In genomic region chr2:103946892-103947291, GRCm38 (mm10) we compare ENCODE assay signal across 18 mouse cellular contexts. TPM values are rescaled to one million over a fixed set of nuclear protein-coding genes. Genes with fewer than 3 reads are reported as not detected.
A peak's percentile ranks its signal among the peaks of the same experiment; 100 is the strongest.
DNase-seq lines count a peak whose midpoint lies in the region; ATAC-seq lines count a peak whose summit lies in the region.
"Had no signal": no experiment of that assay in that cellular context is flagged by ENCODE, and none has a peak within 500 bp of the region (broad histone marks: within the 10 kb centered on the region; RNA-seq: fewer than 3 reads in every experiment).

No protein-coding gene starts in this region.

- H3K36me3 ChIP-seq in liver, embryonic 12.5 days, result no peaks in the 10 kb centered on the region
- no peaks in the 10 kb centered on the region for H3K36me3 ChIP-seq in megakaryocyte, embryonic 14.5 days (replicated peaks; ENCODE audit: low read length)
- H3K36me3 ChIP-seq: embryonic facial prominence, embryonic 12.5 days; forebrain, embryonic 15.5 days; heart, embryonic 12.5 days; hindbrain, embryonic 10.5 days; hindbrain, embryonic 15.5 days had no signal

- no peak overlapping the region for H3K4me3 ChIP-seq in liver, embryonic 12.5 days
- peak overlapping the region; percentile 40 for H3K4me3 ChIP-seq in megakaryocyte, embryonic 14.5 days (replicated peaks)
- H3K4me3 ChIP-seq: embryonic facial prominence, embryonic 12.5 days; forebrain, embryonic 15.5 days; heart, adult 2 months; heart, embryonic 12.5 days; hindbrain, embryonic 10.5 days; hindbrain, embryonic 15.5 days had no signal

- no peak overlapping the region for H3K9ac ChIP-seq in liver, embryonic 12.5 days
- H3K9ac ChIP-seq: embryonic facial prominence, embryonic 12.5 days; forebrain, embryonic 15.5 days; heart, embryonic 12.5 days; hindbrain, embryonic 15.5 days had no signal

- no peaks in the 10 kb centered on the region for H3K9me3 ChIP-seq in liver, embryonic 12.5 days (replicated peaks)
- no peaks in the 10 kb centered on the region for H3K9me3 ChIP-seq in megakaryocyte, embryonic 14.5 days
- H3K9me3 ChIP-seq: embryonic facial prominence, embryonic 12.5 days; forebrain, embryonic 15.5 days; heart, embryonic 12.5 days; hindbrain, embryonic 10.5 days; hindbrain, embryonic 15.5 days had no signal

- 0 out of 2 replicates have a peak overlapping the region, but pooled peaks have one; percentile 17 for H3K27ac ChIP-seq in liver, embryonic 12.5 days
- H3K27ac ChIP-seq: embryonic facial prominence, embryonic 12.5 days; forebrain, embryonic 15.5 days; heart, adult 2 months; hindbrain, embryonic 10.5 days; hindbrain, embryonic 15.5 days had no signal

- no peak overlapping the region for H3K4me2 ChIP-seq in liver, embryonic 12.5 days
- H3K4me2 ChIP-seq: embryonic facial prominence, embryonic 12.5 days; forebrain, embryonic 15.5 days; heart, embryonic 12.5 days; hindbrain, embryonic 15.5 days had no signal

- no peaks in the 10 kb centered on the region; the same call in 1 of the 2 replicates for H3K27me3 ChIP-seq in liver, embryonic 12.5 days (replicated peaks)
- no peaks in the 10 kb centered on the region for H3K27me3 ChIP-seq in megakaryocyte, embryonic 14.5 days (replicated peaks)
- H3K27me3 ChIP-seq: CH12.LX; embryonic facial prominence, embryonic 12.5 days; forebrain, embryonic 15.5 days; hindbrain, embryonic 15.5 days had no signal

- WGBS in liver, embryonic 12.5 days (ENCODE audit: insufficient replicate concordance), result 56% methylated on average over 8 of the region's 8 CpGs

- no peak for DNase-seq in liver
- DNase-seq in neural tube, embryonic 10.5 days (ENCODE audit: extremely low spot score, low spot score), result no peak
- no peak for DNase-seq in embryo, embryonic 10 days (ENCODE audit: low spot score)
- DNase-seq in left cerebral cortex, adult 18-20 months (ENCODE audit: low spot score in 2 of 2), result no peak
- DNase-seq: adrenal gland, adult 2 months; adrenal gland, postnatal 25 days; cerebellum, adult 2 months; cerebellum, postnatal 10 days; heart, adult 2 months had no signal

- H3K4me1 ChIP-seq in liver, embryonic 12.5 days, result peaks cover 38% of the 10 kb centered on the region
- H3K4me1 ChIP-seq in megakaryocyte, embryonic 14.5 days, result peaks cover 90% of the 10 kb centered on the region
- H3K4me1 ChIP-seq: embryonic facial prominence, embryonic 12.5 days; forebrain, embryonic 15.5 days had no signal

- no peak for ATAC-seq in liver, embryonic 12.5 days
- ATAC-seq in granulocyte monocyte progenitor cell, adult 5-6 weeks (replicated peaks; ENCODE audit: poor library complexity, severe bottlenecking), result peak; percentile 70
- ATAC-seq: forebrain, embryonic 15.5 days had no signal

RNA-seq across cellular contexts. Expression of gene Lmo2, which starts 10.9 kb away (rescaled TPM):
- polyA plus RNA-seq in liver, embryonic 12.5 days (2016; fragmentation: Nextera tagmentation; extraction: Ambion mirVana), result 188 and 194 TPM in 2 replicates
- 334 and 343 TPM in 2 replicates for total RNA-seq in granulocyte monocyte progenitor cell, adult 5-6 weeks (2014; fragmentation: Nextera tagmentation)
- 231 and 233 TPM in 2 replicates for total RNA-seq in granulocyte monocyte progenitor cell, adult 5-6 weeks (2017)
- polyA plus RNA-seq in megakaryocyte, embryonic 14.5 days (2012; ENCODE audit: insufficient read depth, low replicate concordance), result 436 and 585 TPM in 2 replicates
- total RNA-seq in left cerebral cortex, adult 18-20 months (2021), result 10 to 100 TPM; 17.3 to 18.5 TPM

Comparison
In these comparisons a context has a peak if more than half of its experiments do, and no peak if none do; other contexts are left out.
1. RNA of gene Lmo2, which starts 10.9 kb away (total RNA-seq): 231 to 343 TPM in granulocyte monocyte progenitor cell, adult 5-6 weeks; 17.3 to 18.5 TPM in left cerebral cortex, adult 18-20 months; every median in the first group is over 10 times any median in the second.